Mouse (Mus musculus) myocyte (in vitro differentiated cells): Measurements from ENCODE around the gene Lce1g.

Experiments used
- E2F4 ChIP-seq: IDR thresholded peaks from one replicate; pipeline ENCODE4 v1.6.1; 2011; ENCODE audit warnings: mild to moderate bottlenecking, control low read depth, moderate library complexity; ENCODE audit not compliant: insufficient read depth
- MYOD1 ChIP-seq, 3 experiments: IDR thresholded peaks; one replicate each; pipeline ENCODE4 v1.6.1; 2011; ENCODE audit warnings: control low read depth in 2 of 3, low read depth in 2 of 3, mild to moderate bottlenecking in 2 of 3, moderate library complexity in 1 of 3; ENCODE audit not compliant: insufficient read length in 2 of 3, control insufficient read depth in 1 of 3
- POLR2A ChIP-seq: IDR thresholded peaks from one replicate; pipeline ENCODE4 v1.6.1; 2011; ENCODE audit warnings: low read depth, mild to moderate bottlenecking, control low read depth, moderate library complexity; ENCODE audit not compliant: insufficient read length
- POLR2AphosphoS2 ChIP-seq: IDR thresholded peaks from one replicate; pipeline ENCODE4 v1.6.1; 2011; ENCODE audit warnings: low read depth, control low read depth; ENCODE audit not compliant: insufficient read length
- REST ChIP-seq: IDR thresholded peaks from one replicate; pipeline ENCODE4 v1.6.1; 2011; ENCODE audit warnings: mild to moderate bottlenecking, control low read depth, moderate library complexity; ENCODE audit not compliant: insufficient read depth, insufficient read length
- TCF12 ChIP-seq: IDR thresholded peaks from one replicate; pipeline ENCODE4 v1.6.1; 2011; ENCODE audit warnings: mild to moderate bottlenecking, control low read depth; ENCODE audit not compliant: poor library complexity, insufficient read depth, severe bottlenecking

DNA sequence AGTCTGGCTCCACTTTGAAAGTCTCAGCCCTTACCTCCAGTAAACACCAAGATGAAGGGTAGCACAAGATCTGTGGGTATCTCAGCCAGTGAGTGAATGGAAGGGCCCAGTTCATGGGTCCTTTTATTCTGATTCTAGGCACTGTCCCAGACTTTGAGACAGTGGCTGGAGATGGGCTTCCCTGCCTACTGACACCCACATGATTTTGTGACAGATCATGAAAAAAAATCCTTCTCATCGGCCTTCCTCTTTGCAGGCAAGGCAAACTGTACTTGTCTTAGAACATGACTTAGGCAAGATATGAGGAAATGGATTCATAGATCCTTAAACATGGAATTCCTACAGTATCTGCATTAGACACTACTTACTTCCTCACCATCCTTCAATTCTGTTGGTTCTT lies 13.1 kb downstream of the Lce1g start, which contains the start of gene Gm38119:
- TF ChIP-seq POLR2A, result no peak
- TF ChIP-seq MYOD1 (IDR thresholded peaks at IDR 0.05; ENCODE audit: control insufficient read depth in 1 of 3, insufficient read length in 2 of 3, low read depth in 2 of 3), result no peak
- no peak for TF ChIP-seq POLR2AphosphoS2
- TF ChIP-seq TCF12, result no peak
- no peak for TF ChIP-seq REST
- TF ChIP-seq E2F4, result no peak
